14 mouse cellular contexts compared by ENCODE assay signal in the genomic region with DNA sequence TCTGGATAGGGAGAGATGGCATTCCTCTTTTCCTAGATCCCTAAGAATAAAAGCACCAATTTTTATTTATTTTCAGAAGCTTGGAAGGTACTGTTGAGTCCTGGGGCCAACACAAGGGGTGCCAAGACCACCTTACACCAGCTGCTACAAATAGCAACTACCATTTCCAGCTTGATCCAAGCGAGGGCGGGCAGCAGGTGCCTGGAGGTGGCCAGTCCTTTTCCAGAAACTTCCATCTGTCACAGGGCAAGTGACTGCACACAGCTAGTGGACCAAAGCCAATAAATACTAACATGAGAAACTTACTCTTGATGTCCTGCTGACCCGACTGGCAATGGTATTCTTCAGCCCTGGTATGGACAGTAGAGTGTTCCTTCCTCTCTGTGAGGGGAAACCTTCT.
"Had no signal": no experiment of that assay in that cellular context is flagged by ENCODE, and none has a peak within 500 bp of the region (broad histone marks: within the 10 kb centered on the region; RNA-seq: fewer than 3 reads in every experiment).

No protein-coding gene starts in this region.

- H3K4me3 ChIP-seq: layer of hippocampus, adult 2 months; left cerebral cortex, adult 2 months; limb, embryonic 15.5 days; liver, embryonic 12.5 days; lung, embryonic 15.5 days; neural tube, embryonic 12.5 days; stomach, embryonic 15.5 days had no signal

- H3K27me3 ChIP-seq: limb, embryonic 15.5 days; liver, embryonic 12.5 days; lung, embryonic 15.5 days; neural tube, embryonic 12.5 days; stomach, embryonic 15.5 days had no signal

- DNase-seq: kidney, postnatal 10 days; kidney, postnatal 4 days; lung, postnatal 14 days; midbrain, embryonic 14.5 days; thymus, adult 2 months; thymus, postnatal 36 days had no signal

- H3K27ac ChIP-seq: layer of hippocampus, adult 2 months; left cerebral cortex, adult 2 months; limb, embryonic 15.5 days; liver, embryonic 12.5 days; lung, embryonic 15.5 days; macrophage; neural tube, embryonic 12.5 days; stomach, embryonic 15.5 days had no signal

- H3K4me1 ChIP-seq: lung, embryonic 15.5 days had no signal
